Mouse (Mus musculus): ENCODE measurements around the gene Foxc1.

DNA sequence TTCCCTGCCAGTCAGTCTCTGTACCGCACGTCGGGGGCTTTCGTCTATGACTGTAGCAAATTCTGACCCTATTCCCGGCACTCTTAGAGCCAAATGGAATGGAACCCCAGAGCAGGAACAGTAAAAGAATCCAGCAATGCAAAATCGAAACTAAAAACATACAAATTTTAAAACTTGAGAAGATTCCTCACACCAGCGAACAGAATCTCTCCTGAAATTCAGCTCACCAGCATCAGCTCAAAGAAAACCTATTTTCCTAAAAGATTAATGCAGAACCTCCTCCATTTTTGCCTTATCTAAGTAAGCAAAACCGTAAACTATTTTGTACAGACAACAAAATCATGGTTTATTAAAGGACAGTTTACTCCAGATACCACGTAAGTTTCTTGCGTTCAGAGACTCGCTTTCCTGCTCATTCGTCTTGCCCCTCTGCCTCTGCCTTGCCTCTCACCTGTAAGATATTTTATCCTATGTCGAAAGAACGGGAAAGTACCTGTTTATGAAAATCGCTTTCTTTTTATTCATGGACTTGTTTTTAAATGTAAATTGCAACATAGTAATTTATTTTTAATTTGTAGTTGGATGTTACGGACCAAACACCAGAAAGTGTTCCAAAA lies 2.5 kb downstream of the Foxc1 start:
- TF ChIP-seq CTCF (IDR thresholded peaks at IDR 0.05; ENCODE audit: extremely low read depth, insufficient read length, insufficient replicate concordance, low read depth, low read length) = no peak
- no peak for TF ChIP-seq POLR2A (IDR thresholded peaks at IDR 0.05; ENCODE audit: low read depth, low read length)
